Mouse (Mus musculus) limb, embryonic 15.5 days (tissue): ENCODE data around the gene Cfap61. TPM values are rescaled to one million over a fixed set of nuclear protein-coding genes. Genes with fewer than 3 reads are reported as not detected.

Source experiments
- ATAC-seq: fragments of 200-750 bp; cut with Nextera tagmentation; 2 replicates; pipeline ENCODE4 v1.8.0; 2017; ENCODE audit warnings: low read depth, moderate TSS enrichment; ENCODE audit not compliant: insufficient number of reproducible peaks, low FRiP score, low TSS enrichment
- H3K27ac ChIP-seq: fragments of 300-500 bp; sonication (generic); 2 replicates; pipeline ENCODE4 v1.5.1; 2015; ENCODE audit warnings: moderate library complexity, mild to moderate bottlenecking, inconsistent platforms
- H3K27me3 ChIP-seq: fragments of 300-500 bp; sonication (generic); 2 replicates; pipeline ENCODE4 v1.6.1; 2015; ENCODE audit warnings: inconsistent platforms
- H3K36me3 ChIP-seq: fragments of 300-500 bp; sonication (generic); 2 replicates; pipeline ENCODE4 v1.6.1; 2015; ENCODE audit warnings: inconsistent platforms
- H3K4me1 ChIP-seq: fragments of 300-500 bp; sonication (generic); 2 replicates; pipeline ENCODE4 v1.6.1; 2015; ENCODE audit warnings: inconsistent platforms
- H3K4me2 ChIP-seq: fragments of 300-500 bp; sonication (generic); 2 replicates; pipeline ENCODE4 v1.6.1; 2015; ENCODE audit warnings: mild to moderate bottlenecking, inconsistent platforms
- H3K4me3 ChIP-seq: fragments of 300-500 bp; sonication (generic); 2 replicates; pipeline ENCODE4 v1.5.1; 2015; ENCODE audit warnings: mild to moderate bottlenecking, inconsistent platforms
- H3K9ac ChIP-seq: fragments of 300-500 bp; sonication (generic); 2 replicates; pipeline ENCODE4 v1.6.1; 2015; ENCODE audit warnings: inconsistent platforms
- H3K9me3 ChIP-seq: fragments of 300-500 bp; sonication (generic); 2 replicates; pipeline ENCODE4 v1.6.1; 2016; ENCODE audit warnings: inconsistent platforms
- WGBS: fragments of 180-500 bp; shearing (Covaris S2); methylation state at CpG from one replicate; pipeline ENCODE4 v1.1.7; 2015; 5-methylcytosine and 5-hydroxymethylcytosine counted together
- polyA plus RNA-seq: library from polyadenylated mRNA; unstranded; fragments of >200 nt; fragmentation: Nextera tagmentation; extraction: Ambion mirVana; gene quantifications from 2 replicates; pipeline ENCODE4 v1.2.1, GENCODE M21; 2015

Cfap61 gene
- polyA plus RNA-seq, 1 experiment from 2014 or later = 0.20 TPM

DNA sequence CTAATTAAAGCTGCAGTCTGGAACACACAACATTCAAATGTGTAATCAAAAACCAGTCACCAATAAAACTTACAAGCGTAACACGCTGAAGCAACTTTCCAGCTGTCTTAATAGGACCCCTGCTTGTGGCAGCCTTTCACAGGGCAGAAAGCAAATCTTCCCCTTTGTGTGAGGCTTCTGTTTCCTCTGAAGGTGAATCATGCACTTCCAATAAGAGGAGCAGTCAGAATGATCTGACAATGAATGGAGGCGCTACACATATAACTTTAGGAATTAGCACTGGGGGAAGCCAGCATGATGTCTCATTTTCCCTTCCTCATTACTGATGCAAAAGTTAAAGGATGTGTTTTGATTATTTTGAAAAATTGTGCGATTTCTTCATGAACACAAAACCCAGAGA, 326.6 kb downstream of the Cfap61 start:
- H3K27ac ChIP-seq = no peak overlapping the region
- no peak overlapping the region for H3K9ac ChIP-seq
- no peaks in the 10 kb centered on the region for H3K27me3 ChIP-seq
- 61% methylated on average over 4 of the region's 4 CpGs for WGBS
- H3K36me3 ChIP-seq = no peaks in the 10 kb centered on the region
- H3K4me3 ChIP-seq = no peak overlapping the region
- H3K4me2 ChIP-seq = no peak overlapping the region
- H3K4me1 ChIP-seq = peaks cover 5% of the 10 kb centered on the region; the same call in 1 of the 2 replicates
- no peak for ATAC-seq
- H3K9me3 ChIP-seq = no peaks in the 10 kb centered on the region

DNA sequence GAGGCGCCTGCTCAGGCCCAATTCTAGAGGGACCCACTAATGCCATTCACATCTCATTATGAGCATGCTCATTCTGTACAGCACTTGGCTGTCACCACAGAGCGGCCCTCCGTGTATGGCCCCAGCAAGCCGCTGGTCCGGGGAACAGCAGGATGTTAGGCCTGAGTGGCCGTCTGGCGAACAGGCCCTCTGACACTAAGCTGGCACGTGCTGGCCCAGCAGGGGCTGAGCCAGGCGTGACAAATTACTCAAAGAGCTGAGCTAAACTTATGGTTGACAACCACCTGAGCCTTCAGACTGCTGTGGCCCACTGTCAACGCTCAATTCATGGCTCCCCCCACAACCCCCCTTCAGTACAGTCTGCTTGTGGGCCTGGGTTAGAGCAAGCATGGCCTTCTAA, 327.6 kb downstream of the Cfap61 start:
- H3K4me1 ChIP-seq = peaks cover 5% of the 10 kb centered on the region; the same call in 1 of the 2 replicates
- whole genome bisulfite sequencing = 42% methylated on average over 10 of the region's 10 CpGs
- H3K9me3 ChIP-seq = no peaks in the 10 kb centered on the region
- H3K27ac ChIP-seq = no peak overlapping the region
- no peaks in the 10 kb centered on the region for H3K27me3 ChIP-seq
- peak; percentile 55; the same call in 1 of the 2 replicates for ATAC-seq
- no peak overlapping the region for H3K9ac ChIP-seq
- H3K4me3 ChIP-seq = no peak overlapping the region
- H3K4me2 ChIP-seq = no peak overlapping the region
- no peaks in the 10 kb centered on the region for H3K36me3 ChIP-seq

DNA sequence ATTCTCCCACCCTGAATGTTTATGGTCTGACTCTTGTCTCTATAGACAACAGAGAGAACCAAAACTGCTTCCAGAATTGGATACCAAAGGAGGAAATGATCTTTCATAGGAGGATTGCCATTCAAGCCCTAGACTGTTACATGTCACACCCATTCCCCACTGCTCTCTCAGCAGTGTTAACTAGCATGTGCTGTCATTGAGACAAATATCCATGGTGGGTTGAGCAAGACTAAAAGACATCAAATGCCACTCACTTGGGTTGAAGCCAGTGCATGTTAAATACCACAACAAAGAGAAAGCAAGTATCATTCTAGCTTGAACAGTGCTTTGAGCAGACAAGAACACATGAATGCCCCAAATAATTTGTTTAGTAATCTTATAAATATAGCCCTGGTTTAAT, 328.4 kb downstream of the Cfap61 start:
- Histone ChIP-seq H3K9me3 (no peaks in the 10 kb centered on the region), H3K27ac (no peak overlapping the region), H3K9ac (no peak overlapping the region), H3K36me3 (no peaks in the 10 kb centered on the region), H3K27me3 (no peaks in the 10 kb centered on the region), H3K4me2 (no peak overlapping the region), H3K4me3 (no peak overlapping the region), H3K4me1 (peaks cover 5% of the 10 kb centered on the region; the same call in 1 of the 2 replicates)
- ATAC-seq = no peak

Other genes with a start within 250 kb of the Cfap61 start
- 161 and 163 TPM in 2 replicates for gene Naa20, start 32.7 kb upstream of the Cfap61 start, polyA plus RNA-seq
- gene Crnkl1, start 230 bp downstream of the Cfap61 start, polyA plus RNA-seq = 23.6 and 24.4 TPM in 2 replicates